Mouse (Mus musculus) kidney, postnatal 0 days (tissue): Measurements from ENCODE around the gene Crmp1. TPM values are rescaled to one million over a fixed set of nuclear protein-coding genes. Genes with fewer than 3 reads are reported as not detected.

ENCODE experiments used
- ATAC-seq: fragments of 200-750 bp; cut with Nextera tagmentation; replicated peaks from 2 replicates; pipeline ENCODE4 v1.8.0; 2017; ENCODE audit warnings: low read depth, moderate number of reproducible peaks, moderate TSS enrichment, moderate library complexity; ENCODE audit not compliant: low FRiP score
- DNase-seq: peaks from one replicate; pipeline ENCODE4 v3.0.0-alpha.2; 2016; ENCODE audit warnings: low spot score
- H3K27ac ChIP-seq: fragments of 300-500 bp; sonication (generic); 2 replicates; pipeline ENCODE4 v1.5.1; 2014; ENCODE audit warnings: mild to moderate bottlenecking
- H3K27me3 ChIP-seq: fragments of 300-500 bp; sonication (generic); 2 replicates; pipeline ENCODE4 v1.6.1; 2014; ENCODE audit warnings: low read length, mixed read lengths; ENCODE audit not compliant: insufficient read depth
- H3K36me3 ChIP-seq: fragments of 300-500 bp; sonication (generic); 2 replicates; pipeline ENCODE4 v1.6.1; 2014; ENCODE audit warnings: low read length, mixed read lengths; ENCODE audit not compliant: insufficient read depth
- H3K4me1 ChIP-seq: fragments of 300-500 bp; sonication (generic); replicated peaks from 2 replicates; pipeline ENCODE4 v1.6.1; 2014; ENCODE audit warnings: antibody characterized with exemption, low read length, mixed read lengths; ENCODE audit not compliant: insufficient read depth
- H3K4me2 ChIP-seq: fragments of 300-500 bp; sonication (generic); 2 replicates; pipeline ENCODE4 v1.6.1; 2014; ENCODE audit warnings: mild to moderate bottlenecking, low read length, moderate library complexity, mixed read lengths
- H3K4me3 ChIP-seq: fragments of 300-500 bp; sonication (generic); replicated peaks from 2 replicates; pipeline ENCODE4 v1.5.1; 2014; ENCODE audit warnings: low read depth, low read length
- H3K9ac ChIP-seq: fragments of 300-500 bp; sonication (generic); 2 replicates; pipeline ENCODE4 v1.6.1; 2014; ENCODE audit warnings: low read depth, low read length
- H3K9me3 ChIP-seq: fragments of 300-500 bp; sonication (generic); replicated peaks from 2 replicates; pipeline ENCODE4 v1.6.1; 2016; ENCODE audit warnings: low read length, inconsistent platforms, mixed read lengths
- CTCF ChIP-seq: IDR thresholded peaks from 2 replicates; pipeline ENCODE4 v1.5.1; 2016; ENCODE audit warnings: antibody characterized with exemption, low read depth, mild to moderate bottlenecking, moderate library complexity
- WGBS: fragments of 180-500 bp; shearing (Covaris S2); extraction: QIAGEN DNeasy Blood & Tissue Kit; methylation state at CpG from one replicate; pipeline ENCODE4 v1.1.7; 2014; 5-methylcytosine and 5-hydroxymethylcytosine counted together
- polyA plus RNA-seq: library from polyadenylated mRNA; unstranded; fragments of >200 nt; fragmentation: Nextera tagmentation; extraction: Ambion mirVana; gene quantifications from 2 replicates; pipeline ENCODE4 v1.2.1, GENCODE M21; 2015

The Crmp1 gene
- polyA plus RNA-seq, 1 experiment from 2014 or later, result 2.6 TPM

GRCm38 (mm10) chr5:37228894-37229293 lies 12.8 kb upstream of the Crmp1 start:
- no peak for DNase-seq
- Histone ChIP-seq H3K27me3 (no peaks in the 10 kb centered on the region), H3K4me2 (no peak overlapping the region), H3K4me3 (no peak overlapping the region), H3K4me1 (no peaks in the 10 kb centered on the region), H3K27ac (no peak overlapping the region), H3K9me3 (no peaks in the 10 kb centered on the region), H3K9ac (no peak overlapping the region), H3K36me3 (no peaks in the 10 kb centered on the region)
- ATAC-seq, result no peak
- no peak for TF ChIP-seq CTCF
- WGBS, result 55% methylated on average over 7 of the region's 7 CpGs

DNA sequence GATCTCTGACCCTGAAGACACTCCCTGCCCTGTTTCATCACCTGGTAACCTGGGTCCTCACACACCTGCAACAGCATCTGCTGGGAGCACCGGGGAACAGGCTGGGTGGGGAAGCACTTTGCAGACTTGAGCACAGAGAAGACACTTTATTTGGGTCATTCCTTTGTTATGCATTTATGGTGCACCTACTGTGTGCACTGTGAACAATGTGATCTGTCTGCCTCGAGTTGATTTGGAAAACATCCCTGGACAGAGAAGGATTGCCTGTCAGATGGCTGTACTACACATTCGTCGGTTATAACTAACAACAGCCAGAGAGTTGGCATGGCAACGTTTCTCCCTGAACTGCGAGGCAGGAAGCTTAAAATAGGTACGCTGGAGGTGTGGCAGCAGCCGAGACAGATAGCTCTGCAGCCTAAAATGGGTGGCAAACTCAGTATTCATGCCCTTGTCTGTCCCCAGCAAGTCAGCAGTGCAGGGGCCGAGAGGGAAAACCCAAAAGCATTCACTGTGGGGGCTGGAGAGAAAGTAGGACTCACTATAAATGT lies 8.7 kb upstream of the Crmp1 start:
- H3K27me3 ChIP-seq, result no peaks in the 10 kb centered on the region
- H3K27ac ChIP-seq, result no peak overlapping the region
- ATAC-seq (no peak), DNase-seq (no peak)
- H3K4me1 ChIP-seq, result no peaks in the 10 kb centered on the region
- H3K9ac ChIP-seq, result no peak overlapping the region
- H3K4me2 ChIP-seq, result no peak overlapping the region
- TF ChIP-seq CTCF, result no peak
- no peak overlapping the region for H3K4me3 ChIP-seq
- no peaks in the 10 kb centered on the region for H3K9me3 ChIP-seq
- 39% methylated on average over 9 of the region's 9 CpGs for WGBS
- H3K36me3 ChIP-seq, result no peaks in the 10 kb centered on the region

DNA sequence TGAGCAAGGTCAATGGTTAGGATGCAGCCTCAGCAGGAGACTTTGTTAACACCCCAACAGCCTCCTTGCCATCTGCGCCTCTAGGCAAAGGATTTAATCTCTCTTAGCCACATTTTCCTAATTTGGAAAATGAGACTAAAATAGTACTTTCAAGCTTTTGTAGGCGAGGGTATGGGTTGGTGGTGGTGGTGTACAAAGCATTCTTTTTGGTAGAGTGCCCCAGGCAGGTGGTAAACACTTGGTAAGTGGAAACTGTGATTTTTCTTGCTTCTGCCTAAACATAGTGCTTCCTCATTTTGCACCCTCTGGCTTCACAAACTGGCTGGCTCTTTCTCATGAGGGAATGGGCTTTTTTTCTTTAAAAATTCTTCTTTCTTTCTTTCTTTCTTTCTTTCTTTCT lies 3.1 kb upstream of the Crmp1 start:
- no peak for TF ChIP-seq CTCF
- Histone ChIP-seq H3K4me1 (peaks cover 7% of the 10 kb centered on the region), H3K27ac (no peak overlapping the region), H3K36me3 (no peaks in the 10 kb centered on the region), H3K9me3 (no peaks in the 10 kb centered on the region), H3K27me3 (peaks cover 35% of the 10 kb centered on the region), H3K9ac (no peak overlapping the region), H3K4me2 (no peak overlapping the region), H3K4me3 (no peak overlapping the region)
- DNase-seq (no peak), ATAC-seq (no peak)
- 43% methylated on average over 2 of the region's 2 CpGs for WGBS

- Histone ChIP-seq H3K9me3 (no peaks in the 10 kb centered on the region), H3K9ac (no peak overlapping the region), H3K4me2 (no peak overlapping the region), H3K4me1 (peaks cover 8% of the 10 kb centered on the region), H3K27ac (no peak overlapping the region), H3K36me3 (no peaks in the 10 kb centered on the region), H3K4me3 (no peak overlapping the region), H3K27me3 (peaks cover 53% of the 10 kb centered on the region)
- TF ChIP-seq CTCF, result no peak
- ATAC-seq (no peak), DNase-seq (peak; percentile 75)
- WGBS, result 4% methylated on average over 5 of the region's 5 CpGs
These were observed 1.2 kb upstream of the Crmp1 start for GRCm38 (mm10) chr5:37240550-37240949.

- no peak overlapping the region for H3K27ac ChIP-seq
- TF ChIP-seq CTCF, result no peak
- peaks cover 12% of the 10 kb centered on the region for H3K4me1 ChIP-seq
- WGBS, result 17% methylated on average over 9 of the region's 9 CpGs
- DNase-seq, result no peak
- H3K9me3 ChIP-seq, result no peaks in the 10 kb centered on the region
- peak overlapping the region; percentile 55; the same call in 1 of the 2 replicates for H3K4me2 ChIP-seq
- no peaks in the 10 kb centered on the region for H3K36me3 ChIP-seq
- H3K4me3 ChIP-seq, result no peak overlapping the region
- no peak for ATAC-seq
- H3K27me3 ChIP-seq, result peaks cover 58% of the 10 kb centered on the region
- no peak overlapping the region for H3K9ac ChIP-seq
These were observed 516 bp upstream of the Crmp1 start for GRCm38 (mm10) chr5:37241224-37241623.

DNA sequence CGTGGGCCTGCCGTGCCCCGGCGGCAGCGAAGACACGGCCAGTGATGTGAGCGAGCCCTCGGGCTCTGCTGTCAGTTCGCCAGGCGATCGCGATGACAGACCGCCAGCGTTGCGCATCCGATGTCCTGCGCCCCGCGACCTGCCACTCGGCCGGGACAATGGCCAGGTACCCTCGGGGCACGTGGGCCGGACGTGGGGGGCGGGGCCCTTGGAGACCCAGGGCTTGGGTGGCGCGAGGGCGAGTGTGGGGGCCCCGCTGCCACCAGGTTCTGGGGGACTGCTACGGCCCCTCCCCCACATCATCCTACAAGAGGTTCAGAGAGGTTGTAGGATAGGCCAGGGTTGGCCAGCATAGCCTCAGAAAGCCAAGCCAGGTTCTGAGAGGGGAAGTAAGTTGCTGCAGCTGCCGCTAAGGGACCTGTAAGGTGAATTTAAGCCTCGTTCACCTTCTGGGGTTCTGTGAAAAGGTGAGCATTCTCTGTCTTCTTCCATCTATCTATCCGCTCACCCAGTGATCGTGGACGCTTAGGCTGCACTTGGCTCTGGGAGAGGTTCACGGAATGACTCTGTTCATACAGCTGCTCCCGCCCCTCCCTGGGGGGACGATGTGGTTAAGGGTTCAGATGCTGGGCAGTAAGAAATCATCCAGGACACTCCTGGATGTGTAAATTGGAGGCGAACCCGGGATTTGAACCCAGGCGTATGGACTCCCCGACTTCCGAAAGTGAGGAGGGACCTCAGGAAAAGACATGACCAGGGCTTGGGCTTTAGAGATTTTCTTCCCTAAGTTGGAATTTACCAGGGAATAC lies 824 bp downstream of the Crmp1 start:
- DNase-seq (no peak), ATAC-seq (0 out of 2 replicates have a peak, but pooled peaks have one; percentile 2)
- no peaks in the 10 kb centered on the region for H3K9me3 ChIP-seq
- no peak overlapping the region for H3K9ac ChIP-seq
- H3K27ac ChIP-seq, result no peak overlapping the region
- TF ChIP-seq CTCF, result no peak
- H3K4me1 ChIP-seq, result peaks cover 13% of the 10 kb centered on the region
- 12% methylated on average over 43 of the region's 44 CpGs for WGBS
- peak overlapping the region; percentile 55 for H3K4me2 ChIP-seq
- peak overlapping the region; percentile 24 for H3K4me3 ChIP-seq
- H3K36me3 ChIP-seq, result no peaks in the 10 kb centered on the region
- peaks cover 62% of the 10 kb centered on the region for H3K27me3 ChIP-seq
